Mouse (Mus musculus): ENCODE measurements at regions not wholly inside any gene's neighbourhood (a gene's known extent, or its start where the extent isn't known, plus 50 kb on each side); places are given as distances from the start of the nearest gene placed in this dataset.

- Histone ChIP-seq H3K4me2 (ENCODE audit: low read depth, low read length) (no peak overlapping the region), H3K27ac (ENCODE audit: low read length) (no peak overlapping the region), H3K27me3 (ENCODE audit: control insufficient read depth, insufficient read depth, low read depth, low read length) (no peaks in the 10 kb centered on the region), H3K9ac (ENCODE audit: low read depth, low read length) (no peak overlapping the region), H3K4me1 (ENCODE audit: control insufficient read depth, low read depth, low read length) (no peaks in the 10 kb centered on the region), H3K36me3 (ENCODE audit: control insufficient read depth, insufficient read depth) (no peaks in the 10 kb centered on the region), H3K9me3 (replicated peaks; ENCODE audit: control insufficient read depth, low read length) (no peaks in the 10 kb centered on the region), H3K4me3 (ENCODE audit: low read depth, low read length) (no peak overlapping the region)
- WGBS (ENCODE audit: insufficient replicate concordance) = 54% methylated on average over 6 of the region's 6 CpGs
- no peak for ATAC-seq (ENCODE audit: low read depth)
Observed at GRCm38 (mm10) chr9:88214758-88215157, 112.2 kb upstream of the Nt5e start.

GRCm38 (mm10) chr9:88220360-88220759 lies 106.6 kb upstream of the Nt5e start:
- Histone ChIP-seq H3K4me3 (ENCODE audit: low read depth, low read length) (no peak overlapping the region), H3K27ac (ENCODE audit: low read length) (no peak overlapping the region), H3K4me2 (ENCODE audit: low read depth, low read length) (no peak overlapping the region), H3K36me3 (ENCODE audit: control insufficient read depth, insufficient read depth) (no peaks in the 10 kb centered on the region), H3K27me3 (ENCODE audit: control insufficient read depth, insufficient read depth, low read depth, low read length) (no peaks in the 10 kb centered on the region), H3K9me3 (replicated peaks; ENCODE audit: control insufficient read depth, low read length) (no peaks in the 10 kb centered on the region), H3K4me1 (ENCODE audit: control insufficient read depth, low read depth, low read length) (no peaks in the 10 kb centered on the region), H3K9ac (ENCODE audit: low read depth, low read length) (no peak overlapping the region)
- ATAC-seq (ENCODE audit: low read depth) = no peak
- WGBS (ENCODE audit: insufficient replicate concordance) = 59% methylated on average over 3 of the region's 3 CpGs

GRCm38 (mm10) chr9:88221276-88221675 lies 105.7 kb upstream of the Nt5e start:
- 75% methylated on average over 14 of the region's 14 CpGs for WGBS (ENCODE audit: insufficient replicate concordance)
- Histone ChIP-seq H3K4me1 (ENCODE audit: control insufficient read depth, low read depth, low read length) (no peaks in the 10 kb centered on the region), H3K36me3 (ENCODE audit: control insufficient read depth, insufficient read depth) (no peaks in the 10 kb centered on the region), H3K27me3 (ENCODE audit: control insufficient read depth, insufficient read depth, low read depth, low read length) (no peaks in the 10 kb centered on the region), H3K9me3 (replicated peaks; ENCODE audit: control insufficient read depth, low read length) (no peaks in the 10 kb centered on the region), H3K4me2 (ENCODE audit: low read depth, low read length) (no peak overlapping the region), H3K9ac (ENCODE audit: low read depth, low read length) (no peak overlapping the region), H3K27ac (ENCODE audit: low read length) (no peak overlapping the region), H3K4me3 (ENCODE audit: low read depth, low read length) (no peak overlapping the region)
- ATAC-seq (ENCODE audit: low read depth) = no peak

GRCm38 (mm10) chr9:88221850-88222353 lies 105.1 kb upstream of the Nt5e start:
- Histone ChIP-seq H3K9me3 (replicated peaks; ENCODE audit: control insufficient read depth, low read length) (no peaks in the 10 kb centered on the region), H3K4me3 (ENCODE audit: low read depth, low read length) (no peak overlapping the region), H3K4me1 (ENCODE audit: control insufficient read depth, low read depth, low read length) (no peaks in the 10 kb centered on the region), H3K9ac (ENCODE audit: low read depth, low read length) (no peak overlapping the region), H3K27ac (ENCODE audit: low read length) (no peak overlapping the region), H3K27me3 (ENCODE audit: control insufficient read depth, insufficient read depth, low read depth, low read length) (no peaks in the 10 kb centered on the region), H3K4me2 (ENCODE audit: low read depth, low read length) (no peak overlapping the region), H3K36me3 (ENCODE audit: control insufficient read depth, insufficient read depth) (no peaks in the 10 kb centered on the region)
- ATAC-seq (ENCODE audit: low read depth) = no peak
- 19% methylated on average over 7 of the region's 7 CpGs for WGBS (ENCODE audit: insufficient replicate concordance)

- H3K4me2 ChIP-seq (ENCODE audit: low read depth, low read length) = no peak overlapping the region
- no peak overlapping the region for H3K27ac ChIP-seq (ENCODE audit: low read length)
- WGBS (ENCODE audit: insufficient replicate concordance) = 49% methylated on average over 2 of the region's 2 CpGs
- no peaks in the 10 kb centered on the region for H3K9me3 ChIP-seq (replicated peaks; ENCODE audit: control insufficient read depth, low read length)
- no peak overlapping the region for H3K9ac ChIP-seq (ENCODE audit: low read depth, low read length)
- H3K27me3 ChIP-seq (ENCODE audit: control insufficient read depth, insufficient read depth, low read depth, low read length) = no peaks in the 10 kb centered on the region
- ATAC-seq (ENCODE audit: low read depth) = no peak
- no peaks in the 10 kb centered on the region for H3K36me3 ChIP-seq (ENCODE audit: control insufficient read depth, insufficient read depth)
- no peak overlapping the region for H3K4me3 ChIP-seq (ENCODE audit: low read depth, low read length)
- H3K4me1 ChIP-seq (ENCODE audit: control insufficient read depth, low read depth, low read length) = no peaks in the 10 kb centered on the region
Observed at GRCm38 (mm10) chr9:88237126-88237525, 89.9 kb upstream of the Nt5e start.

- Histone ChIP-seq H3K4me1 (ENCODE audit: control insufficient read depth, low read depth, low read length) (no peaks in the 10 kb centered on the region), H3K4me2 (ENCODE audit: low read depth, low read length) (no peak overlapping the region), H3K27me3 (ENCODE audit: control insufficient read depth, insufficient read depth, low read depth, low read length) (no peaks in the 10 kb centered on the region), H3K9ac (ENCODE audit: low read depth, low read length) (no peak overlapping the region), H3K36me3 (ENCODE audit: control insufficient read depth, insufficient read depth) (no peaks in the 10 kb centered on the region), H3K9me3 (replicated peaks; ENCODE audit: control insufficient read depth, low read length) (no peaks in the 10 kb centered on the region), H3K4me3 (ENCODE audit: low read depth, low read length) (no peak overlapping the region), H3K27ac (ENCODE audit: low read length) (no peak overlapping the region)
- WGBS (ENCODE audit: insufficient replicate concordance) = 59% methylated on average over 5 of the region's 5 CpGs
- no peak for ATAC-seq (ENCODE audit: low read depth)
Observed at GRCm38 (mm10) chr9:88238346-88238745, 88.7 kb upstream of the Nt5e start.

- no peaks in the 10 kb centered on the region for H3K36me3 ChIP-seq (ENCODE audit: control insufficient read depth, insufficient read depth)
- no peak for ATAC-seq (ENCODE audit: low read depth)
- no peak overlapping the region for H3K4me3 ChIP-seq (ENCODE audit: low read depth, low read length)
- H3K4me1 ChIP-seq (ENCODE audit: control insufficient read depth, low read depth, low read length) = no peaks in the 10 kb centered on the region
- no peak overlapping the region for H3K4me2 ChIP-seq (ENCODE audit: low read depth, low read length)
- H3K27me3 ChIP-seq (ENCODE audit: control insufficient read depth, insufficient read depth, low read depth, low read length) = no peaks in the 10 kb centered on the region
- H3K9me3 ChIP-seq (replicated peaks; ENCODE audit: control insufficient read depth, low read length) = no peaks in the 10 kb centered on the region
- H3K9ac ChIP-seq (ENCODE audit: low read depth, low read length) = no peak overlapping the region
- WGBS (ENCODE audit: insufficient replicate concordance) = 21% methylated on average over 4 of the region's 4 CpGs
- no peak overlapping the region for H3K27ac ChIP-seq (ENCODE audit: low read length)
Observed at GRCm38 (mm10) chr9:88240740-88241139, 86.3 kb upstream of the Nt5e start.

- no peak overlapping the region for H3K27ac ChIP-seq (ENCODE audit: low read length)
- H3K4me2 ChIP-seq (ENCODE audit: low read depth, low read length) = peak overlapping the region; percentile 63
- peak overlapping the region; percentile 30 for H3K9ac ChIP-seq (ENCODE audit: low read depth, low read length)
- 3% methylated on average over 18 of the region's 18 CpGs for WGBS (ENCODE audit: insufficient replicate concordance)
- no peaks in the 10 kb centered on the region for H3K9me3 ChIP-seq (replicated peaks; ENCODE audit: control insufficient read depth, low read length)
- peak; percentile 83 for ATAC-seq (ENCODE audit: low read depth)
- no peaks in the 10 kb centered on the region for H3K4me1 ChIP-seq (ENCODE audit: control insufficient read depth, low read depth, low read length)
- no peaks in the 10 kb centered on the region for H3K27me3 ChIP-seq (ENCODE audit: control insufficient read depth, insufficient read depth, low read depth, low read length)
- peak overlapping the region; percentile 37 for H3K4me3 ChIP-seq (ENCODE audit: low read depth, low read length)
- H3K36me3 ChIP-seq (ENCODE audit: control insufficient read depth, insufficient read depth) = no peaks in the 10 kb centered on the region
Observed at GRCm38 (mm10) chr9:88241203-88241995, 85.6 kb upstream of the Nt5e start.

- Histone ChIP-seq H3K36me3 (ENCODE audit: control insufficient read depth, insufficient read depth) (no peaks in the 10 kb centered on the region), H3K4me1 (ENCODE audit: control insufficient read depth, low read depth, low read length) (no peaks in the 10 kb centered on the region), H3K9me3 (replicated peaks; ENCODE audit: control insufficient read depth, low read length) (no peaks in the 10 kb centered on the region), H3K27ac (ENCODE audit: low read length) (no peak overlapping the region), H3K27me3 (ENCODE audit: control insufficient read depth, insufficient read depth, low read depth, low read length) (no peaks in the 10 kb centered on the region), H3K4me2 (ENCODE audit: low read depth, low read length) (no peak overlapping the region), H3K4me3 (ENCODE audit: low read depth, low read length) (no peak overlapping the region), H3K9ac (ENCODE audit: low read depth, low read length) (no peak overlapping the region)
- 69% methylated on average over 7 of the region's 7 CpGs for WGBS (ENCODE audit: insufficient replicate concordance)
- no peak for ATAC-seq (ENCODE audit: low read depth)
Observed at GRCm38 (mm10) chr9:88242530-88242929, 84.5 kb upstream of the Nt5e start.

Measured in liver, embryonic 16.5 days (tissue).